Mouse (Mus musculus): ENCODE measurements around the gene Ryr2. TPM values are rescaled to one million over a fixed set of nuclear protein-coding genes. Genes with fewer than 3 reads are reported as not detected.

Gene Ryr2
- total RNA-seq, 1 experiment: 7.0 TPM

GRCm38 (mm10) chr13:12070157-12071129 is 36.3 kb downstream of the Ryr2 start:
- Histone ChIP-seq H3K4me1 (ENCODE audit: control insufficient read depth in 2 of 2, insufficient read depth in 2 of 2, low read length in 2 of 2, poor library complexity in 1 of 2) (peaks cover 0 to 17% of the 10 kb centered on the region in 2 experiments; a peak in 2 of 4 replicates), H3K36me3 (ENCODE audit: control insufficient read depth, insufficient read depth, low read length, poor library complexity, severe bottlenecking) (no peaks in the 10 kb centered on the region), H3K4me3 (ENCODE audit: insufficient read depth in 1 of 2, low read depth in 1 of 2, low read length in 2 of 2, poor library complexity in 1 of 2, severe bottlenecking in 1 of 2) (no peak overlapping the region), H3K27ac (ENCODE audit: insufficient read depth, low read depth, low read length, poor library complexity, severe bottlenecking) (no peak overlapping the region), H3K9me3 (ENCODE audit: control insufficient read depth, insufficient read depth, low read depth, low read length) (no peaks in the 10 kb centered on the region), H3K9ac (ENCODE audit: insufficient read depth, low read depth, low read length, poor library complexity, severe bottlenecking) (no peak overlapping the region)
- DNase-seq (ENCODE audit: low read depth, low spot score): no peak
- in situ Hi-C loops (cut with MboI; ENCODE audit: low sequenced_read_pairs in 2 of 2, unreplicated experiment in 2 of 2): no loop called here
- TF ChIP-seq CHD2 (IDR thresholded peaks at IDR 0.05; ENCODE audit: low read depth, low read length) (no peak), MAFK (IDR thresholded peaks at IDR 0.05; ENCODE audit: insufficient read depth, low read depth, low read length) (no peak), HCFC1 (IDR thresholded peaks at IDR 0.05; ENCODE audit: borderline replicate concordance, insufficient read depth, low read length) (no peak), ZNF384 (IDR thresholded peaks at IDR 0.05; ENCODE audit: low read depth, low read length) (no peak), ZC3H11A (IDR thresholded peaks at IDR 0.05; ENCODE audit: borderline replicate concordance, low read depth, low read length) (no peak)

GRCm38 (mm10) chr13:12064576-12064975 is 42.2 kb downstream of the Ryr2 start:
- TF ChIP-seq ZNF384 (IDR thresholded peaks at IDR 0.05; ENCODE audit: low read depth, low read length) (peak; percentile 66; the same call in 1 of the 2 replicates), MAFK (IDR thresholded peaks at IDR 0.05; ENCODE audit: insufficient read depth, low read depth, low read length) (no peak)
- no peaks in the 10 kb centered on the region; the same call in 1 of the 2 replicates for H3K36me3 ChIP-seq (ENCODE audit: control insufficient read depth, insufficient read depth, low read length, poor library complexity, severe bottlenecking)
- no peak overlapping the region for H3K4me3 ChIP-seq (ENCODE audit: insufficient read depth in 1 of 2, low read depth in 1 of 2, low read length in 2 of 2, poor library complexity in 1 of 2, severe bottlenecking in 1 of 2)
- no peak for DNase-seq (ENCODE audit: low read depth, low spot score)
- H3K27ac ChIP-seq (ENCODE audit: insufficient read depth, low read depth, low read length, poor library complexity, severe bottlenecking): no peak overlapping the region; the same call in 1 of the 2 replicates
- H3K4me1 ChIP-seq (ENCODE audit: control insufficient read depth in 2 of 2, insufficient read depth in 2 of 2, low read length in 2 of 2, poor library complexity in 1 of 2): peaks cover 4 to 12% of the 10 kb centered on the region in 2 experiments; a peak in 2 of 4 replicates
- H3K9me3 ChIP-seq (ENCODE audit: control insufficient read depth, insufficient read depth, low read depth, low read length): no peaks in the 10 kb centered on the region
- in situ Hi-C loops (cut with MboI; ENCODE audit: low sequenced_read_pairs in 2 of 2, unreplicated experiment in 2 of 2): no loop called here
- no peak overlapping the region for H3K9ac ChIP-seq (ENCODE audit: insufficient read depth, low read depth, low read length, poor library complexity, severe bottlenecking)

GRCm38 (mm10) chr13:12063561-12063960 is 43.2 kb downstream of the Ryr2 start:
- no peak overlapping the region for H3K4me3 ChIP-seq (ENCODE audit: insufficient read depth in 1 of 2, low read depth in 1 of 2, low read length in 2 of 2, poor library complexity in 1 of 2, severe bottlenecking in 1 of 2)
- H3K4me1 ChIP-seq (ENCODE audit: control insufficient read depth in 2 of 2, insufficient read depth in 2 of 2, low read length in 2 of 2, poor library complexity in 1 of 2): peaks cover 4 to 11% of the 10 kb centered on the region in 2 experiments; a peak in 2 of 4 replicates
- peaks cover 3% of the 10 kb centered on the region; the same call in 1 of the 2 replicates for H3K36me3 ChIP-seq (ENCODE audit: control insufficient read depth, insufficient read depth, low read length, poor library complexity, severe bottlenecking)
- no peak overlapping the region for H3K27ac ChIP-seq (ENCODE audit: insufficient read depth, low read depth, low read length, poor library complexity, severe bottlenecking)
- DNase-seq (ENCODE audit: low read depth, low spot score): no peak
- H3K9ac ChIP-seq (ENCODE audit: insufficient read depth, low read depth, low read length, poor library complexity, severe bottlenecking): no peak overlapping the region
- no peak for TF ChIP-seq ZNF384 (IDR thresholded peaks at IDR 0.05; ENCODE audit: low read depth, low read length)
- no peak for TF ChIP-seq ZC3H11A (IDR thresholded peaks at IDR 0.05; ENCODE audit: borderline replicate concordance, low read depth, low read length)
- TF ChIP-seq MAFK (IDR thresholded peaks at IDR 0.05; ENCODE audit: insufficient read depth, low read depth, low read length): no peak
- no peak for TF ChIP-seq HCFC1 (IDR thresholded peaks at IDR 0.05; ENCODE audit: borderline replicate concordance, insufficient read depth, low read length)
- TF ChIP-seq CHD2 (IDR thresholded peaks at IDR 0.05; ENCODE audit: low read depth, low read length): no peak
- H3K9me3 ChIP-seq (ENCODE audit: control insufficient read depth, insufficient read depth, low read depth, low read length): no peaks in the 10 kb centered on the region
- in situ Hi-C loops (cut with MboI; ENCODE audit: low sequenced_read_pairs in 2 of 2, unreplicated experiment in 2 of 2): no loop called here

- TF ChIP-seq HCFC1 (IDR thresholded peaks at IDR 0.05; ENCODE audit: borderline replicate concordance, insufficient read depth, low read length) (no peak), ZC3H11A (IDR thresholded peaks at IDR 0.05; ENCODE audit: borderline replicate concordance, low read depth, low read length) (no peak), CHD2 (IDR thresholded peaks at IDR 0.05; ENCODE audit: low read depth, low read length) (no peak), ZNF384 (IDR thresholded peaks at IDR 0.05; ENCODE audit: low read depth, low read length) (no peak), MAFK (IDR thresholded peaks at IDR 0.05; ENCODE audit: insufficient read depth, low read depth, low read length) (no peak)
- peak overlapping the region; percentile 35; the same call in 1 of the 2 replicates for H3K9ac ChIP-seq (ENCODE audit: insufficient read depth, low read depth, low read length, poor library complexity, severe bottlenecking)
- H3K4me1 ChIP-seq (ENCODE audit: control insufficient read depth in 2 of 2, insufficient read depth in 2 of 2, low read length in 2 of 2, poor library complexity in 1 of 2): peaks cover 0 to 2% of the 10 kb centered on the region in 2 experiments; a peak in 1 of 4 replicates
- no peak overlapping the region for H3K4me3 ChIP-seq (ENCODE audit: insufficient read depth in 1 of 2, low read depth in 1 of 2, low read length in 2 of 2, poor library complexity in 1 of 2, severe bottlenecking in 1 of 2)
- peaks cover 1% of the 10 kb centered on the region; the same call in 1 of the 2 replicates for H3K9me3 ChIP-seq (ENCODE audit: control insufficient read depth, insufficient read depth, low read depth, low read length)
- H3K27ac ChIP-seq (ENCODE audit: insufficient read depth, low read depth, low read length, poor library complexity, severe bottlenecking): no peak overlapping the region
- peaks cover 3% of the 10 kb centered on the region; the same call in 1 of the 2 replicates for H3K36me3 ChIP-seq (ENCODE audit: control insufficient read depth, insufficient read depth, low read length, poor library complexity, severe bottlenecking)
- peak; percentile 40 for DNase-seq (ENCODE audit: low read depth, low spot score)
- in situ Hi-C loops (cut with MboI; ENCODE audit: low sequenced_read_pairs in 2 of 2, unreplicated experiment in 2 of 2): no loop called here
Measured at GRCm38 (mm10) chr13:12057357-12057771, 49.4 kb downstream of the Ryr2 start.
